Mouse (Mus musculus) megakaryocyte, embryonic 14.5 days (primary cell): ENCODE results near the gene Gm20683.

Experiments
- FLI1 ChIP-seq: IDR thresholded peaks from 2 replicates; pipeline ENCODE4 v1.6.1; 2012; ENCODE audit warnings: low read length, inconsistent platforms, mixed read lengths
- GATA1 ChIP-seq: IDR thresholded peaks from 3 replicates; pipeline ENCODE4 v1.6.1; 2012; ENCODE audit warnings: mixed read lengths, low read length, inconsistent platforms, borderline replicate concordance

GRCm38 (mm10) chr17:25873405-25874147, 32.0 kb upstream of the Gm20683 start:
- no peak for TF ChIP-seq GATA1
- no peak for TF ChIP-seq FLI1
